Mouse (Mus musculus) liver, embryonic 14.5 days (tissue): ENCODE measurements around the gene Zmat3. TPM values are rescaled to one million over a fixed set of nuclear protein-coding genes. Genes with fewer than 3 reads are reported as not detected.

Experiments used
- ATAC-seq: fragments of 200-750 bp; cut with Nextera tagmentation; 2 replicates; pipeline ENCODE4 v1.8.0; 2017; ENCODE audit warnings: moderate number of reproducible peaks, mild to moderate bottlenecking, moderate library complexity; ENCODE audit not compliant: insufficient read depth
- DNase-seq, 3 experiments: peaks; one replicate each; pipeline ENCODE4 v3.0.0-alpha.2; 2012 to 2013; ENCODE audit warnings: low read depth in 3 of 3, low spot score in 3 of 3
- H3K27ac ChIP-seq: fragments of 300-500 bp; sonication (generic); 2 replicates; pipeline ENCODE4 v1.5.1; 2014; ENCODE audit warnings: moderate library complexity, mild to moderate bottlenecking, control low read depth, inconsistent platforms
- H3K27me3 ChIP-seq: fragments of 300-500 bp; sonication (generic); 2 replicates; pipeline ENCODE4 v1.6.1; 2014; ENCODE audit warnings: mild to moderate bottlenecking, low read length, moderate library complexity; ENCODE audit not compliant: control insufficient read depth, insufficient read depth
- H3K36me3 ChIP-seq: fragments of 300-500 bp; sonication (generic); replicated peaks from 2 replicates; pipeline ENCODE4 v1.6.1; 2014; ENCODE audit warnings: low read depth; ENCODE audit not compliant: control insufficient read depth, insufficient read depth
- H3K4me1 ChIP-seq, 2 experiments: fragments of 200-500 bp in 1 of 2; fragments of 300-500 bp in 1 of 2; sonication (generic) in 1 of 2; replicated peaks; 2 replicates each; pipeline ENCODE4 v1.6.1; 2012 to 2014; ENCODE audit warnings: antibody characterized with exemption in 1 of 2, inconsistent platforms in 1 of 2, low read length in 1 of 2; ENCODE audit not compliant: control insufficient read depth in 2 of 2, insufficient read depth in 2 of 2
- H3K4me2 ChIP-seq: fragments of 300-500 bp; sonication (generic); 2 replicates; pipeline ENCODE4 v1.6.1; 2014; ENCODE audit warnings: low read depth, mild to moderate bottlenecking, control low read depth, moderate library complexity
- H3K4me3 ChIP-seq, 2 experiments: fragments of 200-500 bp in 1 of 2; fragments of 300-500 bp in 1 of 2; sonication (generic) in 1 of 2; 2 replicates each; pipeline ENCODE4 v1.5.1; 2012 to 2014; ENCODE audit warnings: low read depth in 2 of 2, low read length in 2 of 2, mild to moderate bottlenecking in 2 of 2, control low read depth in 1 of 2, inconsistent platforms in 1 of 2, moderate library complexity in 1 of 2; ENCODE audit not compliant: insufficient read depth in 1 of 2
- H3K9ac ChIP-seq: fragments of 300-500 bp; sonication (generic); replicated peaks from 2 replicates; pipeline ENCODE4 v1.6.1; 2014; ENCODE audit warnings: mild to moderate bottlenecking, control low read depth, moderate library complexity
- H3K9me3 ChIP-seq: fragments of 300-500 bp; sonication (generic); 2 replicates; pipeline ENCODE4 v1.6.1; 2016; ENCODE audit warnings: low read length, mixed read lengths; ENCODE audit not compliant: control insufficient read depth
- CTCF ChIP-seq: IDR thresholded peaks from 2 replicates; pipeline ENCODE4 v1.5.1; 2016; ENCODE audit warnings: antibody characterized with exemption, low read depth, control low read depth
- EP300 ChIP-seq: IDR thresholded peaks from 2 replicates; pipeline ENCODE4 v1.6.1; 2016; ENCODE audit warnings: antibody characterized with exemption, low read depth
- WGBS: fragments of 180-500 bp; shearing (Covaris S2); extraction: QIAGEN DNeasy Blood & Tissue Kit; methylation state at CpG from one replicate; pipeline ENCODE4 v1.1.7; 2014; ENCODE audit not compliant: insufficient replicate concordance; 5-methylcytosine and 5-hydroxymethylcytosine counted together
- polyA plus RNA-seq, 2 experiments: library from polyadenylated mRNA; depleted of rRNA in 1 of 2; stranded (reverse) in 1 of 2; unstranded in 1 of 2; fragments of >200 nt; fragmentation: Nextera tagmentation in 1 of 2; extraction: Ambion mirVana in 1 of 2; gene quantifications; 2 replicates each; pipeline versions ENCODE4 v1.2.1 to v1.2.3; 2012 to 2014

Gene Zmat3
- polyA plus RNA-seq, 2 experiments: 0.42 to 0.74 TPM

DNA sequence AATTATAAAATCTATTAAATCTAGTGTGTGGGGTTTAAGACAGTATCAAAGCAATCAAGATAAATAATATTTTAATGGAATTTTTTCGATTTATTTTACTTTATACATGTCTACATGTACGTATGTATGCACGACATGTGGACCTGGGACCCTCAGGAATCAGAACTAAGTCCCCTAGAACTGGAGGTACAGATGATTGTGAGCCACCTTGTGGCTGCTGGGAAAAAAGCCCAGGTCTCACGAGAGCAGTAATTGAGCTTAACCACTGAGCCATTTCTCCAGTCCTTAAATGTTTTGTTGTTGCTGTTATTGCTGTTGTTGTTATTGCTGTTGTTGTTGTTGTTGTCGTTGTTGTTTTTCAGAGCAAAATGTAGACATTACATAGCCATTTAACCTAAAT lies 21.0 kb downstream of the Zmat3 start:
- ATAC-seq (no peak), DNase-seq (no peak)
- no peak overlapping the region for H3K27ac ChIP-seq
- no peaks in the 10 kb centered on the region for H3K9me3 ChIP-seq
- WGBS: 56% methylated on average over 5 of the region's 5 CpGs
- no peak overlapping the region for H3K9ac ChIP-seq
- TF ChIP-seq EP300: no peak
- TF ChIP-seq CTCF: no peak
- no peak overlapping the region for H3K4me2 ChIP-seq
- H3K4me3 ChIP-seq: no peak overlapping the region
- no peaks in the 10 kb centered on the region for H3K4me1 ChIP-seq
- H3K27me3 ChIP-seq: no peaks in the 10 kb centered on the region
- no peaks in the 10 kb centered on the region for H3K36me3 ChIP-seq

DNA sequence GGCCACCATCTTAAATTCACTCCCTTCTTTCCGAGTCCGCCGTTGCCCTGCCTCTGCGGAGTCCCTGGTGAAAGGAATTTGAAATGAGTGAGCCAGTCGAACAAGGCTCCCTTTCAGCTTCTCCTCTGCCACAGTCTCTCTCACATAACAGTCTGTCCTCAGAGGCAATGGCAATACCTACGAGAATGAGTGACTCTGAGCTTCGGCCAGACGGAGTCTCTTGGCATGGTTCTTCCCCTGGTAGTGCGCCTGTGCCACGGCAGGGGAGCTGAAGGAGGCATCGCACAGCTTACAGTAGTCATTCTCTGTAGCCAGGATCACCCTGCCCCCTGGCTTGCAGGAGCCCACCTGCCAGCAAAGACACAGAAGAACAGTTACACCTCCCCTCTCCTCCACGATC lies 22.4 kb downstream of the Zmat3 start:
- ATAC-seq (no peak), DNase-seq (no peak)
- no peak overlapping the region for H3K9ac ChIP-seq
- no peak overlapping the region for H3K27ac ChIP-seq
- no peaks in the 10 kb centered on the region for H3K9me3 ChIP-seq
- TF ChIP-seq EP300 (no peak), CTCF (no peak)
- H3K4me3 ChIP-seq: no peak overlapping the region
- WGBS: 74% methylated on average over 12 of the region's 12 CpGs
- H3K36me3 ChIP-seq: no peaks in the 10 kb centered on the region
- H3K27me3 ChIP-seq: no peaks in the 10 kb centered on the region
- H3K4me1 ChIP-seq: no peaks in the 10 kb centered on the region
- H3K4me2 ChIP-seq: no peak overlapping the region

DNA sequence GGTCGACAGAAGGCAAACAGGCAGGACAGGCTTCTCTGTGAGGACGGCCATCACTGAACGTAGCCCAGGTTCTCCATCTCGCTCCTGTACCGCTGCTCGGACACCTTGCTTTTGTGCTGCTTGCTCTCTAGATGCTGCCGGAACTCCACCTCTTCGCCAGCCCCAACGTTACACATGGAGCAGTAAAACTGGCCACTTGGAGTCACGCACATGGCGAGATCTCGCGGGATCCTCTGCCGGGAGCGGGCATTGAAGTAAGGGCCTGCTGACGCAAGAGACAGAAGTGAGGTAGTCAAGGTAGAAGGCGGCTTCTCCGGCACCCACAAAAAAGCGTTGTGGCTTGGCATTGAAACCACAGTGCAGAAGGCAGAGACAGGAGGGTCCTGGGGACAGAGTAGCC lies 24.4 kb downstream of the Zmat3 start:
- DNase-seq: no peak
- Histone ChIP-seq H3K9ac (no peak overlapping the region), H3K4me2 (no peak overlapping the region), H3K27ac (no peak overlapping the region), H3K4me3 (no peak overlapping the region), H3K9me3 (no peaks in the 10 kb centered on the region), H3K36me3 (no peaks in the 10 kb centered on the region), H3K4me1 (peaks cover 0 to 4% of the 10 kb centered on the region in 2 experiments; a peak in 2 of 4 replicates), H3K27me3 (no peaks in the 10 kb centered on the region)
- no peak for TF ChIP-seq EP300
- TF ChIP-seq CTCF: no peak
- 78% methylated on average over 19 of the region's 19 CpGs for WGBS
- no peak for ATAC-seq

DNA sequence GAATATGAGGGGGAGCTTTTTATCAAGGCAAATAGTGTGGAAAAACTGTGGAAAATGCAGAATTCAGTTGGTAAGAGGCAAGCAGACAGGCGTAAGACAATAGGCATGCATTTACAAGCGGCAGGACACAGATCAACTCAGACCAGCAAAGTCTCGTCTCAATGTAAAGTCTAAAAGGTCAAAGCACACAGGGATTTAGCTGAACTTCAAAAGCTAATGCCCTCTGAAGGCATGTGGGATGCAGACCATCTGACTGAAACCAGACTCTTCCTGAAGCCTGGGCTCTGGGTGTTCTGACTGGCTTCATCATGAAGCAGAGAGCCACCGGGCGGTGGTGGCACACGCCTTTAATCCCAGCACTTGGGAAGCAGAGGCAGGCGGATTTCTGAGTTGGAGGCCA lies 27.6 kb downstream of the Zmat3 start:
- no peaks in the 10 kb centered on the region for H3K27me3 ChIP-seq
- H3K4me3 ChIP-seq: no peak overlapping the region
- H3K9me3 ChIP-seq: no peaks in the 10 kb centered on the region
- peaks cover 0 to 4% of the 10 kb centered on the region in 2 experiments; a peak in 2 of 4 replicates for H3K4me1 ChIP-seq
- no peak overlapping the region for H3K9ac ChIP-seq
- no peak overlapping the region for H3K4me2 ChIP-seq
- ATAC-seq (no peak), DNase-seq (peak in 1 of 3 experiments; percentile 4)
- H3K36me3 ChIP-seq: no peaks in the 10 kb centered on the region
- no peak overlapping the region for H3K27ac ChIP-seq
- TF ChIP-seq EP300: no peak
- 67% methylated on average over 7 of the region's 7 CpGs for WGBS

DNA sequence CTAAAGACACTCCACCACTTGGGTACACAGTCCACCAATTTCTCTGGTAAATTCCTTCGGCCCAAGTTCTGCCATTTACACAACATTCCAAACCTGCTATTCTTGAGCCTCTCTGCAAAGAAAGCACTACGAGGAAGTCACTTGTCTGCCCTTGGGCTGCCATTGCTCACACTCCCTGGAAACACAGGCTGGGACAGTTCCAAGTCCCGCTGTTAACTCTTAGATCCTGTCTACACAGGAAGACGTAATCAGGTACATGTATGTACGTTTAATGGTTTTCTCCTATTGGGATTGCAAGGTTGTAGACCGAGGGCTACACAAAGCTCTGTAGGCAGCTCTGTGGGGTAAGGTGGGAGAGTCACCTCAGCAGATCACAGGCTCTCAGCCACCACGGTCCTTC lies 28.0 kb downstream of the Zmat3 start:
- no peak overlapping the region for H3K9ac ChIP-seq
- no peak overlapping the region for H3K4me3 ChIP-seq
- H3K27me3 ChIP-seq: no peaks in the 10 kb centered on the region
- no peaks in the 10 kb centered on the region for H3K36me3 ChIP-seq
- ATAC-seq: no peak
- TF ChIP-seq EP300 (no peak), CTCF (no peak)
- H3K9me3 ChIP-seq: no peaks in the 10 kb centered on the region
- WGBS: 66% methylated on average over 7 of the region's 7 CpGs
- H3K4me2 ChIP-seq: no peak overlapping the region
- DNase-seq: no peak
- H3K27ac ChIP-seq: no peak overlapping the region
- peaks cover 0 to 4% of the 10 kb centered on the region in 2 experiments; a peak in 2 of 4 replicates for H3K4me1 ChIP-seq

DNA sequence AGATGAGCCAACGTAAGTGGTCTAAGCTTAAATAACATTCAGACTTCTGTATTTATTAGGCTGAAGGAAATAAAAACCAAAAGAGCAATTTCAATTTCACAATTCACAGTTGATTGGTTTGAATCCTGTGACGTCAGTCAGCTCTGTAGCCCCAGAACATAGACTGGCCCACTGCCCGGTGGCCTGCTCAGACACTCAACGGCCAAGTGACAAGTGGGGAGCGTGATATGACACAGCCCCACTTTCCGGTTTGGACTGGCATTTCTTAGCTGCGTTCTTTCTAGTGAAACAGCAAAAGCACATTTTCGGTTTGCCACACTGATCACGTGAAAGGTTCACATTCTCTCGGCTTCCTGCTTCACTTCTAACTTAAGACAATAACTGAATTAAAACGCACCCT lies 30.9 kb downstream of the Zmat3 start:
- no peak for DNase-seq
- TF ChIP-seq EP300: no peak
- TF ChIP-seq CTCF: no peak
- no peaks in the 10 kb centered on the region for H3K27me3 ChIP-seq

More for the DNA sequence above, 30.9 kb downstream of the Zmat3 start:
- H3K9ac ChIP-seq: no peak overlapping the region
- no peak overlapping the region for H3K4me3 ChIP-seq
- H3K27ac ChIP-seq: no peak overlapping the region
- no peak overlapping the region for H3K4me2 ChIP-seq
- H3K4me1 ChIP-seq: peaks cover 0 to 4% of the 10 kb centered on the region in 2 experiments; a peak in 2 of 4 replicates
- 73% methylated on average over 11 of the region's 11 CpGs for WGBS
- no peaks in the 10 kb centered on the region for H3K9me3 ChIP-seq
- ATAC-seq: no peak
- H3K36me3 ChIP-seq: no peaks in the 10 kb centered on the region
